Mouse (Mus musculus): ENCODE measurements at regions not wholly inside any gene's neighbourhood (a gene's known extent, or its start where the extent isn't known, plus 50 kb on each side); places are given as distances from the start of the nearest gene placed in this dataset.

DNA sequence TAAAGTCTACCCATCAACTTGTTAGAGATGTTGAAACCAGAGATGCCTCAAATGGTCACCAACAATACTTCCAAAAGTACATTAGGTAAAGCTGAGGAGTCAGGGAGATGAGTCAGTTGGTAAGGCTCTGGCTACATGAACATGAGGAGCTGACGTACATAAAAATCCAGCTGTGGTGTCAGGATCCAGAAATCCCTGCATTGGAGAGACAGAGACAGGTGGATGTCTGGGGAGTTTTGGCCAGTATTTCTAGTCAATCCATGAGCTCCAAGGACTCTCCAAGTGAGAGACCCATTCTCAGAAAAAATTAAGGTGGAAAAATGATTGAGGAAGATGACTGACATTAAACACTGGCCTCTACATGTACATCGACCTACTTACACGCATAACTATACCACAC lies 244.8 kb upstream of the Adgrl2 start:
- H3K9ac ChIP-seq (ENCODE audit: low read depth, low read length), result no peak overlapping the region
- no peaks in the 10 kb centered on the region for H3K27me3 ChIP-seq (ENCODE audit: control insufficient read depth, insufficient read depth, low read length)
- no peak overlapping the region for H3K27ac ChIP-seq (replicated peaks; ENCODE audit: insufficient read depth, low read depth, low read length)
- WGBS, result 99% methylated on average over 3 of the region's 3 CpGs
- no peak for DNase-seq (ENCODE audit: extremely low read depth, low read depth, low spot score)
- H3K4me3 ChIP-seq (ENCODE audit: insufficient read depth, low read depth, low read length), result no peak overlapping the region
- no peaks in the 10 kb centered on the region for H3K79me2 ChIP-seq (ENCODE audit: control insufficient read depth, insufficient read depth, low read length)
- TF ChIP-seq CTCF (IDR thresholded peaks at IDR 0.05; ENCODE audit: low read depth, low read length), result no peak
- no peak for TF ChIP-seq POLR2A (IDR thresholded peaks at IDR 0.05; ENCODE audit: extremely low read depth, insufficient read depth, low read length)
- H3K4me1 ChIP-seq (ENCODE audit: control insufficient read depth, insufficient read depth, low read length), result peaks cover 12% of the 10 kb centered on the region
- H3K36me3 ChIP-seq (ENCODE audit: control insufficient read depth, insufficient read depth, low read length), result no peaks in the 10 kb centered on the region

DNA sequence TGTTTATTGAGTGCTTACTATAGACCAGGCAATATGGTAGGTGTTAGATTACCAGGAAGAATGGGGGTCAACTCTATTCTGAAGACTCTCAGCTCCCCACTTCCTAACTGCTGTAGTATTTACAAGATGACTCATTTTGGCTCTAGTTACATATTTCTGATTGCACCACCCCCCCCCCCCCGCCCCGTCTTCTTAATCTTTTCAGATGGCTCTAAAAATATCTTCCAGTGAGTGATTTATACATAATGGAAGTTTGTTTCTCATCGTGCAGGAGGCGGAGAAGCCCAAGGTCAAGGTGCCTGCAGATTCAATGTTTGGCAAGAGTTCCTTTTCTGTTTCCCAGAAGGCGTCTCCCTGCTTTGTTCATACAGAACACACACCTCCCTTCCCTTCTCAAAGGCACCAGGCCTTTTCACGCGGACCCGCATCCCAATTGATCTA lies 243.4 kb upstream of the Adgrl2 start:
- TF ChIP-seq POLR2A (IDR thresholded peaks at IDR 0.05; ENCODE audit: extremely low read depth, insufficient read depth, low read length) (no peak), CTCF (IDR thresholded peaks at IDR 0.05; ENCODE audit: low read depth, low read length) (no peak)
- H3K27ac ChIP-seq (replicated peaks; ENCODE audit: insufficient read depth, low read depth, low read length), result no peak overlapping the region
- WGBS, result 18% methylated on average over 8 of the region's 8 CpGs
- peaks cover 9% of the 10 kb centered on the region; the same call in 1 of the 2 replicates for H3K4me1 ChIP-seq (ENCODE audit: control insufficient read depth, insufficient read depth, low read length)
- no peaks in the 10 kb centered on the region for H3K79me2 ChIP-seq (ENCODE audit: control insufficient read depth, insufficient read depth, low read length)
- no peak overlapping the region for H3K9ac ChIP-seq (ENCODE audit: low read depth, low read length)
- no peak overlapping the region for H3K4me3 ChIP-seq (ENCODE audit: insufficient read depth, low read depth, low read length)
- no peaks in the 10 kb centered on the region for H3K36me3 ChIP-seq (ENCODE audit: control insufficient read depth, insufficient read depth, low read length)
- no peaks in the 10 kb centered on the region for H3K27me3 ChIP-seq (ENCODE audit: control insufficient read depth, insufficient read depth, low read length)
- DNase-seq (ENCODE audit: extremely low read depth, low read depth, low spot score), result no peak

- H3K79me2 ChIP-seq (ENCODE audit: control insufficient read depth, insufficient read depth, low read length), result no peaks in the 10 kb centered on the region
These were observed 242.9 kb upstream of the Adgrl2 start for GRCm38 (mm10) chr3:149233191-149233641.

DNA sequence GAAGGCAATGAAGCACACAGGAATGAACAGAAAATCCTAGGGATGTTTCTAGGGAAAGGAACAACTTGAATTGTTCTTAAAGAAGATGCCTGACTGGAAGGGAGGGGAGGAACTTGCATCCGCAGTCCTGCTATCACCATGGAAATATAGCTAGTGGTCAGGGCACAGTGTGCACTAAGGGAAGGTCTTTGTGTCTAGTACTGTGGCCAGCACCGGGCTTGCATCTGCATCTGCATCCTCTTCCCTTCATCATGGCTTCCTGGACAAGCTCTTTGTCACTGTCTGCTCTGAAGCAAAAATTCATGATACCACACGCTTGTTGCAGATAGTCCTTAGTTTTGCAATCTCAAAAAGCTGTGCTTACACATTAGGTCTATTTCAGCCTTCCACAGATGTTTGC lies 241.0 kb upstream of the Adgrl2 start:
- Histone ChIP-seq H3K27me3 (ENCODE audit: control insufficient read depth, insufficient read depth, low read length) (no peaks in the 10 kb centered on the region), H3K4me3 (ENCODE audit: insufficient read depth, low read depth, low read length) (no peak overlapping the region), H3K4me1 (ENCODE audit: control insufficient read depth, insufficient read depth, low read length) (peaks cover 9% of the 10 kb centered on the region; the same call in 1 of the 2 replicates), H3K9ac (ENCODE audit: low read depth, low read length) (no peak overlapping the region), H3K36me3 (ENCODE audit: control insufficient read depth, insufficient read depth, low read length) (no peaks in the 10 kb centered on the region), H3K79me2 (ENCODE audit: control insufficient read depth, insufficient read depth, low read length) (no peaks in the 10 kb centered on the region), H3K27ac (replicated peaks; ENCODE audit: insufficient read depth, low read depth, low read length) (no peak overlapping the region)
- no peak for TF ChIP-seq CTCF (IDR thresholded peaks at IDR 0.05; ENCODE audit: low read depth, low read length)
- no peak for TF ChIP-seq POLR2A (IDR thresholded peaks at IDR 0.05; ENCODE audit: extremely low read depth, insufficient read depth, low read length)
- DNase-seq (ENCODE audit: extremely low read depth, low read depth, low spot score), result no peak
- 64% methylated on average over 3 of the region's 3 CpGs for WGBS

More at GRCm38 (mm10) chr3:149233191-149233641, 242.9 kb upstream of the Adgrl2 start:
- WGBS, result 78% methylated on average over 7 of the region's 7 CpGs
- TF ChIP-seq CTCF (IDR thresholded peaks at IDR 0.05; ENCODE audit: low read depth, low read length), result no peak
- no peak for TF ChIP-seq POLR2A (IDR thresholded peaks at IDR 0.05; ENCODE audit: extremely low read depth, insufficient read depth, low read length)
- no peak overlapping the region for H3K4me3 ChIP-seq (ENCODE audit: insufficient read depth, low read depth, low read length)
- no peaks in the 10 kb centered on the region for H3K27me3 ChIP-seq (ENCODE audit: control insufficient read depth, insufficient read depth, low read length)
- no peak overlapping the region for H3K9ac ChIP-seq (ENCODE audit: low read depth, low read length)
- DNase-seq (ENCODE audit: extremely low read depth, low read depth, low spot score), result no peak
- 0 out of 2 replicates have a peak overlapping the region, but pooled peaks have one; percentile 26 for H3K27ac ChIP-seq (replicated peaks; ENCODE audit: insufficient read depth, low read depth, low read length)
- H3K4me1 ChIP-seq (ENCODE audit: control insufficient read depth, insufficient read depth, low read length), result peaks cover 9% of the 10 kb centered on the region; the same call in 1 of the 2 replicates
- no peaks in the 10 kb centered on the region for H3K36me3 ChIP-seq (ENCODE audit: control insufficient read depth, insufficient read depth, low read length)

- Histone ChIP-seq H3K9ac (ENCODE audit: low read depth, low read length) (no peak overlapping the region), H3K27ac (replicated peaks; ENCODE audit: insufficient read depth, low read depth, low read length) (no peak overlapping the region), H3K79me2 (ENCODE audit: control insufficient read depth, insufficient read depth, low read length) (no peaks in the 10 kb centered on the region), H3K4me3 (ENCODE audit: insufficient read depth, low read depth, low read length) (no peak overlapping the region), H3K36me3 (ENCODE audit: control insufficient read depth, insufficient read depth, low read length) (no peaks in the 10 kb centered on the region), H3K4me1 (ENCODE audit: control insufficient read depth, insufficient read depth, low read length) (peaks cover 1% of the 10 kb centered on the region; the same call in 1 of the 2 replicates), H3K27me3 (ENCODE audit: control insufficient read depth, insufficient read depth, low read length) (no peaks in the 10 kb centered on the region)
- 81% methylated on average over 5 of the region's 5 CpGs for WGBS
- DNase-seq (ENCODE audit: extremely low read depth, low read depth, low spot score), result no peak
- TF ChIP-seq POLR2A (IDR thresholded peaks at IDR 0.05; ENCODE audit: extremely low read depth, insufficient read depth, low read length) (no peak), CTCF (IDR thresholded peaks at IDR 0.05; ENCODE audit: low read depth, low read length) (no peak)
These were observed 237.2 kb upstream of the Adgrl2 start for GRCm38 (mm10) chr3:149227556-149227955.

GRCm38 (mm10) chr3:149226723-149227122 lies 236.4 kb upstream of the Adgrl2 start:
- DNase-seq (ENCODE audit: extremely low read depth, low read depth, low spot score), result no peak
- no peak for TF ChIP-seq CTCF (IDR thresholded peaks at IDR 0.05; ENCODE audit: low read depth, low read length)
- TF ChIP-seq POLR2A (IDR thresholded peaks at IDR 0.05; ENCODE audit: extremely low read depth, insufficient read depth, low read length), result no peak
- H3K4me3 ChIP-seq (ENCODE audit: insufficient read depth, low read depth, low read length), result no peak overlapping the region
- no peaks in the 10 kb centered on the region for H3K27me3 ChIP-seq (ENCODE audit: control insufficient read depth, insufficient read depth, low read length)
- WGBS, result 81% methylated on average over 4 of the region's 4 CpGs
- H3K79me2 ChIP-seq (ENCODE audit: control insufficient read depth, insufficient read depth, low read length), result no peaks in the 10 kb centered on the region
- no peaks in the 10 kb centered on the region for H3K36me3 ChIP-seq (ENCODE audit: control insufficient read depth, insufficient read depth, low read length)
- H3K27ac ChIP-seq (replicated peaks; ENCODE audit: insufficient read depth, low read depth, low read length), result no peak overlapping the region
- H3K9ac ChIP-seq (ENCODE audit: low read depth, low read length), result no peak overlapping the region
- H3K4me1 ChIP-seq (ENCODE audit: control insufficient read depth, insufficient read depth, low read length), result peaks cover 1% of the 10 kb centered on the region; the same call in 1 of the 2 replicates
